Mouse (Mus musculus): ENCODE data around the gene Cpa4.

DNA sequence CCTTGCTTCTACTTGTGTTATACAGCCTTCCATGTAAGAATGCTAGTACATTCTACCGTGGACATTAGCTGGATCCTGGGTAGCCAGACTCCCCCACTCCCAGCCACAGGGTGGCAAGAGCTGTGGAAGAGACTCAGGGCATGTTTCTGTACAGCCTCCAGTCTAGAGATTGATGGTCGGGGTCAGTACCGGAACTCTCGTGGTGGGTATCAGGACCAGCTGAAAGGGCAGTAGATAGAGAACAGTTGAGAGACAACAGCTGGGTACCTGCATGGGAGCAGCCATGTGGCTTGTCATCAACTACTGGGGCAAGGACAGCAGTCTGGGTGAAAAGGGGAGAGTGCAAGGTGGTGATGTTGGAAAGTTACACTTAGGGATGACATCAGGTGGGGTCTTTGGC lies 36.9 kb downstream of the Cpa4 start:
- TF ChIP-seq POLR2A (IDR thresholded peaks at IDR 0.05; ENCODE audit: extremely low read depth, insufficient read depth, low read length), result no peak
- no peak for TF ChIP-seq CTCF (IDR thresholded peaks at IDR 0.05; ENCODE audit: extremely low read depth, insufficient read depth, low read length)
